Mouse (Mus musculus): ENCODE results near the gene As3mt.

DNA sequence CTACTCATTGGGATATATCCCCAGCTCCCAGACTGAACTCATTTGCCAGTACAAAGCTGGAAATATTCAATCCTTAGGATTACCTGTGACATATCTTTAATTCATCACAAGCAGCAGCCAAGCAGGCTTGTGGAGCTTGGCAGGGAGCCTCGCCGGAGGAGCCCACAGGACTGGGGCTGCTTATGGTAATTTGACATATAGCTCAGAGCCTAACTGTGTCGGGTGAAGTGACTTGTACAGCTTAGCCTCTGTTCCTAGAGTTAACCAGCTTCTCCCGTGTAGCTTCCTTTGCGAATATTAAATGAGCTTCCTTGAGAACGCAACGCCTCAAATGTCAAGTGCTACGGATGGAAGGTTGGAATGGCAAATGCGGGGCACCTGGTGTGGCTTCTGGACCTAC lies 37.4 kb downstream of the As3mt start:
- TF ChIP-seq CTCF (IDR thresholded peaks at IDR 0.05; ENCODE audit: control insufficient read depth, insufficient read depth, insufficient read length) (no peak), USF1 (IDR thresholded peaks at IDR 0.05; ENCODE audit: low read depth) (no peak), MYOG (IDR thresholded peaks at IDR 0.05; ENCODE audit: control insufficient read depth, extremely low read depth, insufficient read length) (no peak)
